Mouse (Mus musculus) liver, embryonic 16.5 days (tissue): Measurements from ENCODE around the gene Acox3. TPM values are rescaled to one million over a fixed set of nuclear protein-coding genes. Genes with fewer than 3 reads are reported as not detected.

ENCODE experiments used
- ATAC-seq: fragments of 200-750 bp; cut with Nextera tagmentation; 2 replicates; pipeline ENCODE4 v1.8.0; 2017; ENCODE audit warnings: low read depth, mild to moderate bottlenecking, moderate number of reproducible peaks, moderate library complexity
- H3K27ac ChIP-seq: fragments of 300-500 bp; sonication (generic); 2 replicates; pipeline ENCODE4 v1.5.1; 2014; ENCODE audit warnings: mild to moderate bottlenecking, low read length
- H3K27me3 ChIP-seq: fragments of 300-500 bp; sonication (generic); 2 replicates; pipeline ENCODE4 v1.6.1; 2014; ENCODE audit warnings: low read depth, low read length, mixed read lengths; ENCODE audit not compliant: control insufficient read depth, insufficient read depth
- H3K36me3 ChIP-seq: fragments of 300-500 bp; sonication (generic); 2 replicates; pipeline ENCODE4 v1.6.1; 2014; ENCODE audit warnings: mild to moderate bottlenecking; ENCODE audit not compliant: control insufficient read depth, insufficient read depth
- H3K4me1 ChIP-seq: fragments of 300-500 bp; sonication (generic); 2 replicates; pipeline ENCODE4 v1.6.1; 2014; ENCODE audit warnings: low read depth, low read length, mixed read lengths; ENCODE audit not compliant: control insufficient read depth
- H3K4me2 ChIP-seq: fragments of 300-500 bp; sonication (generic); 2 replicates; pipeline ENCODE4 v1.6.1; 2014; ENCODE audit warnings: low read depth, low read length, mixed read lengths
- H3K4me3 ChIP-seq: fragments of 300-500 bp; sonication (generic); 2 replicates; pipeline ENCODE4 v1.5.1; 2014; ENCODE audit warnings: low read depth, mild to moderate bottlenecking, low read length
- H3K9ac ChIP-seq: fragments of 300-500 bp; sonication (generic); 2 replicates; pipeline ENCODE4 v1.6.1; 2014; ENCODE audit warnings: low read depth, low read length
- H3K9me3 ChIP-seq: fragments of 300-500 bp; sonication (generic); replicated peaks from 2 replicates; pipeline ENCODE4 v1.6.1; 2016; ENCODE audit warnings: low read length; ENCODE audit not compliant: control insufficient read depth
- WGBS: fragments of 180-500 bp; shearing (Covaris S2); extraction: QIAGEN DNeasy Blood & Tissue Kit; methylation state at CpG from one replicate; pipeline ENCODE4 v1.1.7; 2014; ENCODE audit not compliant: insufficient replicate concordance; 5-methylcytosine and 5-hydroxymethylcytosine counted together
- polyA plus RNA-seq: library from polyadenylated mRNA; unstranded; fragments of >200 nt; fragmentation: Nextera tagmentation; extraction: Ambion mirVana; gene quantifications from 2 replicates; pipeline ENCODE4 v1.2.1, GENCODE M21; 2015

Gene Acox3
- polyA plus RNA-seq, 1 experiment from 2014 or later: 4.4 TPM

DNA sequence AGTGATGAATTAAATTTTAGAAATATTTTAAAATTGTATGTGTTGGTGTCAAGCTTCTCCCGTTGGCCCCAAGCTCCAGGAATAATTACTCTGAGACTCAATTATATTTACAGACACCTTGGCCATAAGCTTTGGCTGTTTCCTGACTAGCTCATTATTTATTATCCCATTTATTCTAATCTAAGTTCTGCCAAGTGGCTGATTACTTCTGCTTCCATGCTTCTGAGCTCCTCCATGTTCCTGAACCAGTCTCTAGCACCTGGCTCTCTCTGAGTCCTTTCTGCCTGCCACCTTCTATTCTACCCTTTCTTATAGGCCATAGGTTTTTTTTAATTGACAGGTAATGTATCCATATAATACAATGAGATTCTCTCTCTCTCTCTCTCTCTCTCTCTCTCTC lies 47.9 kb downstream of the Acox3 start:
- Histone ChIP-seq H3K9ac (no peak overlapping the region), H3K9me3 (no peaks in the 10 kb centered on the region), H3K27me3 (no peaks in the 10 kb centered on the region), H3K4me3 (no peak overlapping the region), H3K4me2 (no peak overlapping the region), H3K36me3 (no peaks in the 10 kb centered on the region), H3K4me1 (no peaks in the 10 kb centered on the region), H3K27ac (no peak overlapping the region)
- ATAC-seq: no peak
- WGBS: 73% methylated on average over 1 of the region's 1 CpGs

DNA sequence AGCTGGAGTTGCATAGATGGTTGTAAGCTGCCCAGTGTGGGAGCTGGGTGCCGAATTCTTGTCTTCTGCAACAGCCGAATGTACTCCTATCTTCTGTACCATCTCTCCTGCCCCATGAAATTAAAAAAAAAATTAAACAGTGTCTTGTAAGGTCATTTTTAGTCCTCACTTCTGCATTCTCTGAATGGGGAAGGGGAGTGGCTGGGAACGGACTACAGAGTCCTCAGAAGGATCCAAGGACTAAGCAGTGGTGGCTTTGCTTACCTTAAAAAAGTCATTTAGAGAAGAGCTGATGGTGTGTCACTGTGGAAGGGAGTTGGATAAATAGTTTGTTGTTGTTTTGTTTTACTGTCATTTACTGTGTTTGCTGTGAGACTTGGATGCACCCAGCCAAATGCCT lies 48.4 kb downstream of the Acox3 start:
- H3K4me1 ChIP-seq: no peaks in the 10 kb centered on the region
- ATAC-seq: no peak
- H3K36me3 ChIP-seq: no peaks in the 10 kb centered on the region
- no peak overlapping the region for H3K9ac ChIP-seq
- no peaks in the 10 kb centered on the region for H3K27me3 ChIP-seq
- H3K4me3 ChIP-seq: no peak overlapping the region
- WGBS: 42% methylated on average over 3 of the region's 3 CpGs
- H3K27ac ChIP-seq: no peak overlapping the region
- H3K4me2 ChIP-seq: no peak overlapping the region
- no peaks in the 10 kb centered on the region for H3K9me3 ChIP-seq

DNA sequence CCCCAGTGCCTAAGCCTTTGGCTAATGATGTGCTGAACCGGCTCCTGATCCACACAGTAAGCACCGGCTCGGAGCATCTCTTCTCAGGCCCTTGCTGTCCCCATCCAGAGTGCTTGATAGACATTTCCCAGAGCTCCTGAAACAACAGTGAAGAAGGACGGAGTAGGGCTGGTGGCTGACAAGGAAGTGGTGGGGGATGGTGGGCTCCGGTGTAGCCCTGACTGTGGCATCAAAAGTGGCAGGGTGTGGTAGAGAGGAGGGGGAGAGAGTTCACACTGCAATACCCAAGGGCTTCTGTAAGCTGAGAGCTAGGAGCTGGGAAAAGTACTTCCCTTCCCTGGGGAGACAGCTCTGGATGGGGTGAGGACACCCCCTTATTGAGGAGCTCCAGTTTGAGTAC lies 48.9 kb downstream of the Acox3 start:
- Histone ChIP-seq H3K27me3 (no peaks in the 10 kb centered on the region), H3K4me2 (no peak overlapping the region), H3K4me1 (no peaks in the 10 kb centered on the region), H3K4me3 (no peak overlapping the region), H3K9me3 (no peaks in the 10 kb centered on the region), H3K9ac (no peak overlapping the region), H3K27ac (no peak overlapping the region), H3K36me3 (no peaks in the 10 kb centered on the region)
- ATAC-seq: no peak
- 55% methylated on average over 5 of the region's 5 CpGs for WGBS

DNA sequence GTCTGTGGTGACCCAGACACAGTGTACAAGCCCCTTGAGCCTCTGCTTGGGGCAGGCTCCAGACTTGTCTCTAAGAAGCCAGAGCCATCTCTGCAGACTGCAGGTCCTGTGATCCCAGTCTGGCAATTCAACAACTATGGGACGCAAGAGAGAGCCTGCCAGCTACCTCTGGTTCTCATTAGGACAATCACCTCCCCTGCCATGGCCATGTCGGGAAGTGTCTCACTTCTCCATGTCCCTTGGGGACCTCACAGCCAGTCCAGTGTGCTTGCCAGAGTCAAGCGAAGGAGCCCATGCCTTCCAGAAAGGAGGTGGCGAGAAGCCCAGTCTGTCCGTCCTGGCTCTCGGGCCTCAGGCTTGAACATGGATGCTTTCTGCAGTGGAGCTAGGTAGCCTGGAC lies 50.0 kb downstream of the Acox3 start:
- Histone ChIP-seq H3K36me3 (no peaks in the 10 kb centered on the region), H3K4me1 (no peaks in the 10 kb centered on the region), H3K27ac (no peak overlapping the region), H3K4me2 (no peak overlapping the region), H3K4me3 (no peak overlapping the region), H3K27me3 (no peaks in the 10 kb centered on the region), H3K9me3 (no peaks in the 10 kb centered on the region), H3K9ac (no peak overlapping the region)
- WGBS: 69% methylated on average over 6 of the region's 6 CpGs
- no peak for ATAC-seq

DNA sequence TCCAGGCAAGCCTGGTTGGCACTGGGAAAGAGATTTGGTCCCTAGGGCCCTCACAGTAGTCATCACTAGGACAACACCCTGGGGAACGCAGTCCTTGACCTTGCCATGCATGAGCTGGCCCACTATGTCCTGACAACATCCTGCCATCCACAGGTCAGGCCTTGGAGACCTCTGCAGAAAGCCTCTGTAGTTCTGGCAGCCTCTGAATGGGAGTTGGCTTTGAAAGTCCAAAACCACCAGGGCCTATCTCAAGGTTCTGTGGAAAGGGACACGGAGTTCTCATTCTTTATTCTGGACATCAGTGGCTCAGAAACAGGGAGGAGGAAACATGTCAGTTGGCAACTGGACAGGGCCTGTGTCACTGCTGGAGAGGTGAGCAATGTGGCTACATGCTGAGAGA lies 53.2 kb downstream of the Acox3 start:
- WGBS: 66% methylated on average over 2 of the region's 2 CpGs
- no peaks in the 10 kb centered on the region for H3K36me3 ChIP-seq
- no peak overlapping the region for H3K4me2 ChIP-seq
- no peaks in the 10 kb centered on the region for H3K27me3 ChIP-seq
- no peaks in the 10 kb centered on the region for H3K9me3 ChIP-seq
- ATAC-seq: no peak
- no peak overlapping the region for H3K4me3 ChIP-seq
- H3K9ac ChIP-seq: no peak overlapping the region
- no peaks in the 10 kb centered on the region for H3K4me1 ChIP-seq
- H3K27ac ChIP-seq: no peak overlapping the region

DNA sequence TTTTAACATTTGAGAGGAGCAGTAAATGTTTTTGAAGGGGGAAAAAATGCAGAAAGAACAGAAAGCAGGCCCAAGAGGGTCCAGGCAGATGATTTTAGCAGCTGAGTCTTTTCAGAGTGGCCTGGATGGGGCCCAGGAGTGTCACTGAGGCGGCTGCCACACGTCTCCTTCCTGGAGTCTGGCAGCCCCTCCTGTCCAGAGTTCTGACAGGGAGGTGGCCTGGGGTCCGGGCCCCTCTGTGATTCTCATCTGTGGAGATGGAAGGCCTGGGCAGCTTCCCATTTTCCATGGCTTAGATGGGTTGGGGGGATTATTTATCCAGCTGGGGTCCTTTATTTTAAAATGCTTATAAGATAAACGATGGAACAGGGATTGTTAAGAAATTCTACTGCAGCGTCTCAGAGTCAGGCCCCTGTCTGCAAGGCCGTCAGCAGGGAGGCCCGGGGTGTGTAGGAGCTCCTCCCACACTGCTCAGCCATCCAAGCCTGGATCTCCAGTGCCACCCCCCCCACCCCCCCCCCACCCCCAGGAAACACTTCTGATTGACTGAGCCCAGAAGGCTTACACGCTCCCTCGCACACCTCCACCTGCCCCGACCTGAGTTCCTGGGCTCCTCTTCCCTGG lies 59.2 kb downstream of the Acox3 start:
- no peak overlapping the region for H3K4me3 ChIP-seq
- 49% methylated on average over 10 of the region's 10 CpGs for WGBS
- H3K27ac ChIP-seq: no peak overlapping the region
- H3K4me1 ChIP-seq: no peaks in the 10 kb centered on the region
- H3K4me2 ChIP-seq: no peak overlapping the region
- H3K9me3 ChIP-seq: no peaks in the 10 kb centered on the region
- ATAC-seq: no peak
- H3K36me3 ChIP-seq: no peaks in the 10 kb centered on the region
- H3K27me3 ChIP-seq: no peaks in the 10 kb centered on the region
- H3K9ac ChIP-seq: no peak overlapping the region

DNA sequence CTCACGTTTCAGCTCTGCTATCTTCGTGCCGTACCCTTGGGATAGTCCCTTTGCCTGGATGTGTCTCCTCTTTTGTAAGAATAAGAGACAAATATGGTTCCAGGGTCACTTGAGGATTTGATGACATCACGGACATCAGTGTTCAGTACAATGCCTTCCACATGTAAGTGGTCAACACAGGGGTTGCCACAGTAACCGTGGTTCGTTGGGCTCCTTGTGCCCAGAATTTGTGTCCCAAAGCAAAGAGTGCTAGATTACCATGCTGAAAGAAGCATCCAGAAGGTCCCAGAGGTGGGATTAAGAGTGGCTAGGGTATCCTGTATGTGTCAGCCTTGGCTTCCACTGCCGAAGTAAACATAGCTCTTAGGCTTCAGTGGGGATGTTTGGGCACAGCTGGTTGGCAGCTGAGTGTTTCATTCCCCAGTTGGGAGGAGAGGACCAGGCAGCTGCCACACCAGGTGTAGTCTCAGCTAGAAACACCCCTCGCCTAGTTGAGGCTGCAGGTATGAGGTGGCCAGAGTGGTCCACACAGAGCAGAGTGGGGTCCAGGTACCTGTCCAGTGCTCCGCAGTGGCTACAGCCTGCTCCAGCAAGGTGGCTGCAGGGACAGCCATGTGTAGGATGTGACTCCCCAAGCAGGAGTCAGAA lies 60.7 kb downstream of the Acox3 start:
- 62% methylated on average over 9 of the region's 9 CpGs for whole genome bisulfite sequencing
- Histone ChIP-seq H3K36me3 (no peaks in the 10 kb centered on the region), H3K4me2 (no peak overlapping the region), H3K27ac (no peak overlapping the region), H3K4me1 (no peaks in the 10 kb centered on the region), H3K4me3 (no peak overlapping the region), H3K9ac (no peak overlapping the region), H3K27me3 (no peaks in the 10 kb centered on the region), H3K9me3 (no peaks in the 10 kb centered on the region)
- no peak for ATAC-seq

DNA sequence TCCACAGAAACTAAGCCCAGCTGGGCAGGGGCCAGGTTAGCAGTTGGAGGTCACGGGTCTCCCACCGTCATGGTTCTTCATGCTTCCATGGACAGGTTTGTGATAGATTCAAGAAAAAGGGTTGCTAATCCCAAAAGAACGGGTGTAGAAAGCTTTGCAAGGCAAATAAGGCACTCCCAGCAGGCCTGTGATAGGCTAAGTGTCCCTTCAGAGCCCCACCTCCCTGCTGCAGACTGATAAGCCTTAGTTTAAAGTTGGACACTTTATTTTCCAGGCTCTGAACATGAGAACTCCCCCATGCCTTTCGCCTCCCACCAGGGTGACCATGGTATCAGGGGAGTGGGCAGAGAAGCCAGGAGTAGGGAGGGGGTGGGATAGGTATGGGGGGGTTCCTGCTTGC lies 61.2 kb downstream of the Acox3 start:
- H3K4me3 ChIP-seq: no peak overlapping the region
- no peak overlapping the region for H3K27ac ChIP-seq
- H3K9me3 ChIP-seq: no peaks in the 10 kb centered on the region
- no peak for ATAC-seq
- WGBS: 35% methylated on average over 4 of the region's 4 CpGs
- no peaks in the 10 kb centered on the region for H3K36me3 ChIP-seq
- H3K9ac ChIP-seq: no peak overlapping the region
- H3K4me1 ChIP-seq: no peaks in the 10 kb centered on the region
- H3K27me3 ChIP-seq: no peaks in the 10 kb centered on the region
- H3K4me2 ChIP-seq: no peak overlapping the region

DNA sequence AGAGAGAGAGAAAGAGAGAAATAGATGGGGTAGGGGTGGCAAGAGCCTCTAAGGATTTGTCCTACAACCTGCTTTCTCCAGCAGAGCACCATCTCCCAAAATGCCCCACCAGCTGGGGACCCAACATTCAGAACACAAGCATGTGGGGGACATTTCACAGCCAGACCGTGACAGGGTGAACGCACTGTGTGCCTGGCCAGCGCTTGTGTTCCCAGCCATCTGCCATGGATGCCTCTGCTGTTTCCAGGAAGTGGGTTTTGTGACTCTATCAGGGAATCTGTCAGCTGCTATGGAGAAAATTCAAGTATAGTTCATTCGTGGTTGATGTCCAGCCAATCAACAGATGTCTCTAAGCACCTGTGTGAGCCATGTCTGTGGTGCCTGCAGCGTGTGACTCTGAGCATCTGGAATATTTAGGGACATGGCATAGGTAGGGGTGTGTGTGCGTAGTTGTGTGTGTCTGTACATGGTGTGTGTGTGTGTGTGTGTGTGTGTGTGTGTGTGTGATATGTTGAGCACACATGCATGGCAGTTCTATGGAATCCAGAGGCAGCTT lies 63.2 kb downstream of the Acox3 start:
- no peak for ATAC-seq
- H3K4me1 ChIP-seq: no peaks in the 10 kb centered on the region

More for the DNA sequence above, 63.2 kb downstream of the Acox3 start:
- Histone ChIP-seq H3K9ac (no peak overlapping the region), H3K4me2 (no peak overlapping the region), H3K4me3 (no peak overlapping the region), H3K27me3 (no peaks in the 10 kb centered on the region), H3K27ac (no peak overlapping the region), H3K36me3 (no peaks in the 10 kb centered on the region), H3K9me3 (no peaks in the 10 kb centered on the region)
- 52% methylated on average over 6 of the region's 6 CpGs for WGBS
